Mouse (Mus musculus) hindbrain, embryonic 13.5 days (tissue): ENCODE data around the gene Med15. TPM values are rescaled to one million over a fixed set of nuclear protein-coding genes. Genes with fewer than 3 reads are reported as not detected.
"Not testable (repeated sequence)": the region's sequence is repeated elsewhere in the genome, so short reads cannot be mapped to it uniquely, and the experiment has no call there.

Experiments used
- ATAC-seq: fragments of 200-750 bp; cut with Nextera tagmentation; 2 replicates; pipeline ENCODE4 v1.8.0; 2017; ENCODE audit warnings: moderate TSS enrichment; ENCODE audit not compliant: low FRiP score
- H3K27ac ChIP-seq: fragments of 300-500 bp; sonication (generic); 2 replicates; pipeline ENCODE4 v1.5.1; 2015; ENCODE audit warnings: inconsistent platforms, mild to moderate bottlenecking, moderate library complexity
- H3K27me3 ChIP-seq: fragments of 300-500 bp; sonication (generic); 2 replicates; pipeline ENCODE4 v1.6.1; 2015; ENCODE audit warnings: mild to moderate bottlenecking, inconsistent platforms
- H3K36me3 ChIP-seq: fragments of 300-500 bp; sonication (generic); 2 replicates; pipeline ENCODE4 v1.6.1; 2015; ENCODE audit warnings: mild to moderate bottlenecking, inconsistent platforms
- H3K4me1 ChIP-seq: fragments of 300-500 bp; sonication (generic); replicated peaks from 2 replicates; pipeline ENCODE4 v1.6.1; 2015; ENCODE audit warnings: inconsistent platforms
- H3K4me2 ChIP-seq: fragments of 300-500 bp; sonication (generic); 2 replicates; pipeline ENCODE4 v1.6.1; 2015; ENCODE audit warnings: inconsistent platforms, mild to moderate bottlenecking, moderate library complexity
- H3K4me3 ChIP-seq: fragments of 300-500 bp; sonication (generic); 2 replicates; pipeline ENCODE4 v1.5.1; 2015; ENCODE audit warnings: mild to moderate bottlenecking, inconsistent platforms
- H3K9ac ChIP-seq: fragments of 300-500 bp; sonication (generic); 2 replicates; pipeline ENCODE4 v1.6.1; 2015; ENCODE audit warnings: mild to moderate bottlenecking, inconsistent platforms
- H3K9me3 ChIP-seq: fragments of 300-500 bp; sonication (generic); 2 replicates; pipeline ENCODE4 v1.6.1; 2016; ENCODE audit warnings: inconsistent platforms
- WGBS: fragments of 180-500 bp; shearing (Covaris S2); methylation state at CpG from one replicate; pipeline ENCODE4 v1.1.7; 2015; 5-methylcytosine and 5-hydroxymethylcytosine counted together
- polyA plus RNA-seq: library from polyadenylated mRNA; unstranded; fragments of >200 nt; fragmentation: Nextera tagmentation; extraction: Ambion mirVana; gene quantifications from 2 replicates; pipeline ENCODE4 v1.2.1, GENCODE M21; 2015

Med15 gene
- polyA plus RNA-seq, 1 experiment from 2014 or later = 48.7 TPM

GRCm38 (mm10) chr16:17757756-17758155 is 25.1 kb upstream of the Med15 start:
- no peak for ATAC-seq
- H3K36me3 ChIP-seq = 0 out of 2 replicates have a peak, but pooled peaks cover 3% of the 10 kb centered on the region

GRCm38 (mm10) chr16:17753686-17754085 is 21.0 kb upstream of the Med15 start:
- H3K9ac ChIP-seq = no peak overlapping the region
- no peak overlapping the region for H3K4me3 ChIP-seq
- H3K27ac ChIP-seq = no peak overlapping the region
- no peaks in the 10 kb centered on the region for H3K9me3 ChIP-seq
- 42% methylated on average over 1 of the region's 1 CpGs for WGBS
- H3K27me3 ChIP-seq = peaks cover 14% of the 10 kb centered on the region
- H3K36me3 ChIP-seq = no peaks in the 10 kb centered on the region
- peaks cover 2% of the 10 kb centered on the region for H3K4me1 ChIP-seq
- ATAC-seq = no peak
- H3K4me2 ChIP-seq = no peak overlapping the region

More at GRCm38 (mm10) chr16:17757756-17758155, 25.1 kb upstream of the Med15 start:
- H3K27ac ChIP-seq = no peak overlapping the region
- no peak overlapping the region for H3K4me2 ChIP-seq
- H3K9ac ChIP-seq = no peak overlapping the region
- H3K4me1 ChIP-seq = peaks cover 37% of the 10 kb centered on the region
- H3K9me3 ChIP-seq = no peaks in the 10 kb centered on the region
- no peak overlapping the region for H3K4me3 ChIP-seq
- 91% methylated on average over 1 of the region's 1 CpGs for WGBS
- H3K27me3 ChIP-seq = peaks cover 14% of the 10 kb centered on the region

GRCm38 (mm10) chr16:17753001-17753400 is 20.3 kb upstream of the Med15 start:
- Histone ChIP-seq H3K4me1 (no peaks in the 10 kb centered on the region), H3K4me3 (no peak overlapping the region), H3K4me2 (no peak overlapping the region), H3K36me3 (no peaks in the 10 kb centered on the region), H3K9ac (no peak overlapping the region), H3K9me3 (no peaks in the 10 kb centered on the region), H3K27me3 (peaks cover 15% of the 10 kb centered on the region), H3K27ac (no peak overlapping the region)
- 38% methylated on average over 3 of the region's 3 CpGs for WGBS
- ATAC-seq = no peak

- WGBS = 82% methylated on average over 2 of the region's 2 CpGs
- Histone ChIP-seq H3K27me3 (peaks cover 12% of the 10 kb centered on the region; the same call in 1 of the 2 replicates), H3K36me3 (no peaks in the 10 kb centered on the region), H3K27ac (no peak overlapping the region), H3K4me3 (no peak overlapping the region), H3K4me2 (no peak overlapping the region), H3K9me3 (no peaks in the 10 kb centered on the region), H3K4me1 (no peaks in the 10 kb centered on the region), H3K9ac (no peak overlapping the region)
- ATAC-seq = no peak
These were observed 12.4 kb upstream of the Med15 start for GRCm38 (mm10) chr16:17745067-17745466.

- H3K4me3 ChIP-seq = no peak overlapping the region
- H3K9me3 ChIP-seq = no peaks in the 10 kb centered on the region
- no peak overlapping the region for H3K27ac ChIP-seq
- no peak overlapping the region for H3K4me2 ChIP-seq
- no peak for ATAC-seq
- H3K4me1 ChIP-seq = no peaks in the 10 kb centered on the region
- peaks cover 12% of the 10 kb centered on the region; the same call in 1 of the 2 replicates for H3K27me3 ChIP-seq
- no peak overlapping the region for H3K9ac ChIP-seq
- H3K36me3 ChIP-seq = no peaks in the 10 kb centered on the region
- WGBS = 3% methylated on average over 1 of the region's 1 CpGs
These were observed 11.8 kb upstream of the Med15 start for GRCm38 (mm10) chr16:17744536-17744935.

GRCm38 (mm10) chr16:17743279-17743678 is 10.6 kb upstream of the Med15 start:
- no peak overlapping the region for H3K27ac ChIP-seq
- no peak for ATAC-seq
- peaks cover 11% of the 10 kb centered on the region; the same call in 1 of the 2 replicates for H3K27me3 ChIP-seq
- no peaks in the 10 kb centered on the region for H3K36me3 ChIP-seq
- no peak overlapping the region for H3K4me2 ChIP-seq
- WGBS = 46% methylated on average over 4 of the region's 4 CpGs
- no peak overlapping the region for H3K9ac ChIP-seq
- H3K4me3 ChIP-seq = no peak overlapping the region
- H3K9me3 ChIP-seq = no peaks in the 10 kb centered on the region
- H3K4me1 ChIP-seq = no peaks in the 10 kb centered on the region

GRCm38 (mm10) chr16:17742810-17743209 is 10.1 kb upstream of the Med15 start:
- 91% methylated on average over 1 of the region's 1 CpGs for WGBS
- Histone ChIP-seq H3K27me3 (peaks cover 10% of the 10 kb centered on the region; the same call in 1 of the 2 replicates), H3K4me1 (no peaks in the 10 kb centered on the region), H3K9me3 (no peaks in the 10 kb centered on the region), H3K27ac (no peak overlapping the region), H3K9ac (no peak overlapping the region), H3K4me2 (no peak overlapping the region), H3K36me3 (no peaks in the 10 kb centered on the region), H3K4me3 (no peak overlapping the region)
- no peak for ATAC-seq

- Histone ChIP-seq H3K4me3 (no peak overlapping the region), H3K27ac (no peak overlapping the region), H3K9me3 (no peaks in the 10 kb centered on the region), H3K9ac (no peak overlapping the region), H3K36me3 (no peaks in the 10 kb centered on the region), H3K4me1 (no peaks in the 10 kb centered on the region), H3K27me3 (peaks cover 9% of the 10 kb centered on the region; the same call in 1 of the 2 replicates), H3K4me2 (no peak overlapping the region)
- WGBS = 85% methylated on average over 4 of the region's 4 CpGs
- ATAC-seq = no peak
These were observed 7.4 kb upstream of the Med15 start for GRCm38 (mm10) chr16:17740080-17740479.

- no peak for ATAC-seq
- 67% methylated on average over 4 of the region's 4 CpGs for WGBS
- Histone ChIP-seq H3K4me3 (no peak overlapping the region), H3K4me1 (no peaks in the 10 kb centered on the region), H3K9me3 (no peaks in the 10 kb centered on the region), H3K9ac (no peak overlapping the region), H3K27ac (no peak overlapping the region), H3K36me3 (no peaks in the 10 kb centered on the region), H3K4me2 (no peak overlapping the region), H3K27me3 (peaks cover 9% of the 10 kb centered on the region; the same call in 1 of the 2 replicates)
These were observed 3.5 kb upstream of the Med15 start for GRCm38 (mm10) chr16:17736156-17736555.

- not testable (repeated sequence) for H3K4me2 ChIP-seq, H3K27me3 ChIP-seq, H3K9me3 ChIP-seq, ATAC-seq, H3K9ac ChIP-seq, H3K4me1 ChIP-seq, H3K4me3 ChIP-seq, H3K36me3 ChIP-seq, H3K27ac ChIP-seq
- WGBS = 87% methylated on average over 6 of the region's 6 CpGs
These were observed 2.2 kb upstream of the Med15 start for GRCm38 (mm10) chr16:17734872-17735271.

GRCm38 (mm10) chr16:17733646-17734045 is 955 bp upstream of the Med15 start:
- Histone ChIP-seq H3K4me2 (peak overlapping the region; percentile 30), H3K27me3 (0 out of 2 replicates have a peak, but pooled peaks cover 4% of the 10 kb centered on the region), H3K4me1 (no peaks in the 10 kb centered on the region), H3K27ac (no peak overlapping the region), H3K36me3 (no peaks in the 10 kb centered on the region), H3K9ac (no peak overlapping the region), H3K4me3 (no peak overlapping the region), H3K9me3 (no peaks in the 10 kb centered on the region)
- no peak for ATAC-seq
- 68% methylated on average over 2 of the region's 2 CpGs for WGBS

GRCm38 (mm10) chr16:17732431-17732830 is 260 bp downstream of the Med15 start:
- 68% methylated on average over 6 of the region's 6 CpGs for WGBS

GRCm38 (mm10) chr16:17732021-17732420 is 670 bp downstream of the Med15 start:
- ATAC-seq = no peak
- Histone ChIP-seq H3K27ac (no peak overlapping the region), H3K9ac (no peak overlapping the region), H3K4me1 (no peaks in the 10 kb centered on the region), H3K27me3 (0 out of 2 replicates have a peak, but pooled peaks cover 4% of the 10 kb centered on the region), H3K4me2 (no peak overlapping the region), H3K4me3 (no peak overlapping the region), H3K9me3 (no peaks in the 10 kb centered on the region), H3K36me3 (no peaks in the 10 kb centered on the region)
- WGBS = 42% methylated on average over 3 of the region's 3 CpGs

More at GRCm38 (mm10) chr16:17732431-17732830, 260 bp downstream of the Med15 start:
- H3K36me3 ChIP-seq = no peaks in the 10 kb centered on the region
- no peak overlapping the region for H3K4me2 ChIP-seq
- H3K27me3 ChIP-seq = 0 out of 2 replicates have a peak, but pooled peaks cover 4% of the 10 kb centered on the region
- H3K9ac ChIP-seq = no peak overlapping the region
- H3K4me3 ChIP-seq = no peak overlapping the region
- no peaks in the 10 kb centered on the region for H3K9me3 ChIP-seq
- no peaks in the 10 kb centered on the region for H3K4me1 ChIP-seq
- ATAC-seq = no peak
- no peak overlapping the region for H3K27ac ChIP-seq
